Mouse (Mus musculus): ENCODE measurements at regions not wholly inside any gene's neighbourhood (a gene's known extent, or its start where the extent isn't known, plus 50 kb on each side); places are given as distances from the start of the nearest gene placed in this dataset.

- peak; percentile 40 to 54 for DNase-seq
Observed at GRCm38 (mm10) chrX:63136873-63137504, 669.2 kb downstream of the 4931400O07Rik start.
